Mouse (Mus musculus) hindbrain, postnatal 0 days (tissue): ENCODE data around the gene Arid3b. TPM values are rescaled to one million over a fixed set of nuclear protein-coding genes. Genes with fewer than 3 reads are reported as not detected.
A peak's percentile ranks its signal among the peaks of the same experiment; 100 is the strongest.

ENCODE experiments used
- ATAC-seq: fragments of 200-750 bp; cut with Nextera tagmentation; 2 replicates; pipeline ENCODE4 v1.8.0; 2017; ENCODE audit warnings: mild to moderate bottlenecking, moderate TSS enrichment, moderate library complexity
- DNase-seq: peaks from one replicate; pipeline ENCODE4 v3.0.0-alpha.2; 2015; ENCODE audit warnings: low spot score
- H3K27ac ChIP-seq: fragments of 300-500 bp; sonication (generic); 2 replicates; pipeline ENCODE4 v1.5.1; 2014; ENCODE audit warnings: mild to moderate bottlenecking
- H3K27me3 ChIP-seq: fragments of 300-500 bp; sonication (generic); 2 replicates; pipeline ENCODE4 v1.6.1; 2014; ENCODE audit warnings: low read length, mixed read lengths; ENCODE audit not compliant: insufficient read depth
- H3K36me3 ChIP-seq: fragments of 300-500 bp; sonication (generic); 2 replicates; pipeline ENCODE4 v1.6.1; 2014; ENCODE audit warnings: low read length, mixed read lengths; ENCODE audit not compliant: insufficient read depth
- H3K4me1 ChIP-seq: fragments of 300-500 bp; sonication (generic); 2 replicates; pipeline ENCODE4 v1.6.1; 2014; ENCODE audit warnings: antibody characterized with exemption, low read length, mixed read lengths; ENCODE audit not compliant: insufficient read depth
- H3K4me2 ChIP-seq: fragments of 300-500 bp; sonication (generic); 2 replicates; pipeline ENCODE4 v1.6.1; 2014; ENCODE audit warnings: low read depth, mild to moderate bottlenecking, low read length, moderate library complexity, mixed read lengths
- H3K4me3 ChIP-seq: fragments of 300-500 bp; sonication (generic); 2 replicates; pipeline ENCODE4 v1.5.1; 2014; ENCODE audit warnings: low read length
- H3K9ac ChIP-seq: fragments of 300-500 bp; sonication (generic); replicated peaks from 2 replicates; pipeline ENCODE4 v1.6.1; 2014; ENCODE audit warnings: mild to moderate bottlenecking, low read length, moderate library complexity, mixed read lengths
- H3K9me3 ChIP-seq: fragments of 300-500 bp; sonication (generic); 2 replicates; pipeline ENCODE4 v1.6.1; 2016; ENCODE audit warnings: low read length, mixed read lengths
- CTCF ChIP-seq: IDR thresholded peaks from 2 replicates; pipeline ENCODE4 v1.5.1; 2016; ENCODE audit warnings: antibody characterized with exemption, control low read depth, low read depth
- WGBS: fragments of 180-500 bp; shearing (Covaris S2); extraction: QIAGEN DNeasy Blood & Tissue Kit; methylation state at CpG from one replicate; pipeline ENCODE4 v1.1.7; 2014; 5-methylcytosine and 5-hydroxymethylcytosine counted together
- polyA plus RNA-seq: library from polyadenylated mRNA; unstranded; fragments of >200 nt; fragmentation: Nextera tagmentation; extraction: Ambion mirVana; gene quantifications from 2 replicates; pipeline ENCODE4 v1.2.1, GENCODE M21; 2015
- total RNA-seq: library from RNA; depleted of rRNA; stranded (reverse); fragments of >200 nt; gene quantifications from 2 replicates; pipeline ENCODE4 v1.2.3, GENCODE M21; 2014

Gene Arid3b
- total and polyA plus RNA-seq, 2 experiments from 2014 or later: 4.4 to 7.7 TPM

DNA sequence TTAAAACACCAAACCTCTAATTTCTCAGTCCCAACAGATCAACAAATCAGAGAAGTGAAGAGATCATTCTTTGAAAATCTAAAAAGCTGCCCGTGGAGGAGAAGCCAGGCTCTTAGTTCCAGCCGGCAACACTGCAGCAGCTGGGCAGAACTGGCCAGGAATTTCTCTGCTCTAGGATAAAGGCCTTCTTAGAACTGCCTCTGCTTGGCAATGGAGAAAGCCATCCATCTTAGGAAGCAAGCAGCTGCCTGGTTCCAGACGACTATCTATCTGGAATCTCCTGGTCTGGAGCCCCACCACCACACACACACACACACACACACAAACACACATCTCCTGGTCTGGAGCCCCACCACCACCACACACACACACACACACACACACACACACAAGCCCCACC is 21.7 kb downstream of the Arid3b start:
- no peak overlapping the region for H3K9ac ChIP-seq
- peaks cover 24% of the 10 kb centered on the region; the same call in 1 of the 2 replicates for H3K4me1 ChIP-seq
- H3K9me3 ChIP-seq: no peaks in the 10 kb centered on the region
- DNase-seq (peak; percentile 39), ATAC-seq (peak; percentile 57; the same call in 1 of the 2 replicates)
- 26% methylated on average over 3 of the region's 3 CpGs for WGBS
- TF ChIP-seq CTCF: no peak
- H3K27me3 ChIP-seq: no peaks in the 10 kb centered on the region
- no peak overlapping the region for H3K4me2 ChIP-seq
- no peak overlapping the region for H3K4me3 ChIP-seq
- no peak overlapping the region for H3K27ac ChIP-seq
- no peaks in the 10 kb centered on the region for H3K36me3 ChIP-seq

DNA sequence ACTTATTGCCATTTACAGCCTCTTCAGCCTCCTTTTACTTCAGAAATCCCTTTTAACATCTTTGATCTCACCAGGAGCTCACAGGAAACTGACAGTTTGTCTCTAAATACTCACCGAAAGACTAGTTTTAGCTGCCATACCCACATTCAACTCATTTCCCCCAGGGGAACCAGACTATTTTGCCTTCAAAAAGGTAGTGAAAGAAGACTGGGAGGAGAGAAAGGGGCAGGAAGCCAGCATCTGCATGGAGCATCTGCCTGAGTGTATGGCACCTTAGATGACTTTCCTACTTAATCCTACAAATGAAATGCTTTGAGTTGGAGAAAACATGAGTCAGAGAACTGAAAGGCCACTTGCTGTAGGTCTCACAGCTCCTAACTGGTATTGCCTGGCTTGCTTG is 22.6 kb downstream of the Arid3b start:
- peaks cover 24% of the 10 kb centered on the region; the same call in 1 of the 2 replicates for H3K4me1 ChIP-seq
- no peak overlapping the region for H3K9ac ChIP-seq
- no peak for ATAC-seq
- H3K36me3 ChIP-seq: no peaks in the 10 kb centered on the region
- no peak overlapping the region for H3K27ac ChIP-seq
- WGBS: 40% methylated on average over 1 of the region's 1 CpGs
- H3K9me3 ChIP-seq: no peaks in the 10 kb centered on the region
- no peak for TF ChIP-seq CTCF
- H3K4me2 ChIP-seq: no peak overlapping the region
- no peak for DNase-seq
- no peak overlapping the region for H3K4me3 ChIP-seq
- H3K27me3 ChIP-seq: no peaks in the 10 kb centered on the region

DNA sequence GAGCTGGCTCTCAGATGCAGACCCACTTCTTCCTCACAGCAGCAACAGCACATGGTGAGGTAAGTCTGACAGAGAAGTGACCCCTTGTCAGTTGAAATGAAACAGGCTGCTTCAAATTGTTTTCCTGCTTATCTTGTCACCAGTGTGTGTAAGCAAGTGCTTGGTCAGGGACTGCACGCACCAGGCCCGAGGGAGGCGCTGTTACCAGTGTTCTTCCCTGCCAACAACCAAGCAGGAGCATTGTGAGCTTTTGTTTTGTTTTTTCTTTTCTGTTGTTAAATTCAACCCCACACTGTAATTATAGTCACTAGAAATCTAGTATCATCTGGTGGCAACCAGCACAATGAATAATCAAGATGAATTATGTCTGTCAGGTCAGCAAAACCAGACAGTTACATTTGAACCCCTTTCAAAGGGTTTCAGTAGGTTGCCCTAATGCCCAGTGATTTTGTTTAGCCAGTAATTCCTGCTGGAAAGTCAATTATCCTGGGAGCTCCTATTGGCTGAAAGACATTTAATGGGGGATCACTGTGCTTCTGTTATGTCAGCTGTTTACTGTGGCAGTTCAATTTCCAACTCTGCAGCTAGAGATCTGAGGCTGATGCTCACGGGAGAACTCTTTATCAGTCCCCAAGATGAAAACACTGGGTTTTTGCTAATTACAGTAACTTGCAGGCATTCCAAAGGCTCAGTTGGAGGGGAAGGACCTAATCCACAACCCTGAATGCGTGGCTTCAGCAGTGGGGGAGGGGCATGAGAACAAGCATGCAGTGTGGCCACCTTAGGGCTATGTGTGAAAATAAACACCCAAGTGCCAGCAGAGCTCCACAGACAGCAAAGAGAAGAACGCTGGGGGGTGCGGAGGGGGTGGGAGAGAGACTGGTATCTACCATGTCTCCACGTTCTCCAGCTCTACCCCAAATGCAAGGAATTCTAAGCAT is 24.5 kb downstream of the Arid3b start:
- H3K27me3 ChIP-seq: no peaks in the 10 kb centered on the region
- WGBS: 49% methylated on average over 8 of the region's 8 CpGs
- DNase-seq (peak; percentile 20), ATAC-seq (0 out of 2 replicates have a peak, but pooled peaks have one; percentile 33)
- H3K9me3 ChIP-seq: no peaks in the 10 kb centered on the region
- H3K4me2 ChIP-seq: no peak overlapping the region
- H3K4me1 ChIP-seq: peaks cover 17% of the 10 kb centered on the region; the same call in 1 of the 2 replicates
- H3K4me3 ChIP-seq: no peak overlapping the region
- no peak for TF ChIP-seq CTCF
- no peak overlapping the region for H3K9ac ChIP-seq
- H3K27ac ChIP-seq: no peak overlapping the region
- H3K36me3 ChIP-seq: no peaks in the 10 kb centered on the region

DNA sequence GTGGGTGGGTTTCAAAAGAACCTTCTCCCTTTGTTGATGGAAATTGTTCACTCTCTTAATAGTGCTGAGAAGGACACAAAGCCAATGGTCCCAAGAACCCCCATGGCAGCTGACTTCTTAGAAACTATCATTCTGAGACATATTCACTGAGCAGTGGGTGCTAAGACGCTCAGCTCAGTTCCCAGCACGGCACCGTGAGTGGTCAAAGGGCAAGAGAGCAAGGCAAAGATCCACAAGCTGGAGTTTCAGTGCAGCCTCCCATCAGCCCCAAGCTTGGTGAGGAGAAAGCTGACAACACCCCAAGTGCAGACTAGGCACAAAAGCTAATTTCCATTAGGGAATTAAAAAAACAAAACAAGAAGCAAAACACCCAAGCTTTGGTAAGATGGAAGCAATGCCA is 25.9 kb downstream of the Arid3b start:
- WGBS: 77% methylated on average over 3 of the region's 3 CpGs
- no peak for TF ChIP-seq CTCF
- no peak for ATAC-seq

DNA sequence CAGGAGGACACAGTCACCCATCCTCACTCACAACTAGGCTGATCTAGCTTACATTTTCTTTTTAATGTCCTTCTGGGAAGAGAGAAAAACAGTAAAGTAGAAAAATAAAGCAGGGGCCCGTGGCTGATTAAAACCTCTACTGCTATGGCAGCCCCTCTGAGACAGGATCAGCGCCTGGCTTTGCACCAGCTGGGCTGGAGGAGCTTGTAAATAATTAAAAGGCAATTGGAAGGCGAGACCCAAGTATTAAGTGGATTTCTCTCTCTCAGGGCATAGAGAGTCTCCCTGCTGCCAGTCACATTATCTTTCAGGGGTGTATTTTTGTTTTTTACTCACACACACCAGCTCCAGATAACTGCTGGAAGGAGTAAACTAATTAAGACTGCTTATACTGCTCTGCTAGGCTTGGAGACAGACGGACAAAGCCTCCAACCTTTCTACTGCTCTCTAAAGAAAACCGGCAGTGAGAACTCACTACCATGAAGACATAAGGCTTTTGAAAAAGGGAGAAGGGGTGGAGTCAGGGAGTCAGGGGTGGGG is 27.8 kb downstream of the Arid3b start:
- Histone ChIP-seq H3K4me3 (no peak overlapping the region), H3K4me2 (no peak overlapping the region), H3K9me3 (no peaks in the 10 kb centered on the region), H3K27ac (no peak overlapping the region), H3K36me3 (no peaks in the 10 kb centered on the region), H3K9ac (no peak overlapping the region), H3K27me3 (no peaks in the 10 kb centered on the region), H3K4me1 (peaks cover 9% of the 10 kb centered on the region; the same call in 1 of the 2 replicates)
- TF ChIP-seq CTCF: no peak
- no peak for ATAC-seq
- DNase-seq: peak; percentile 27
- WGBS: 25% methylated on average over 5 of the region's 5 CpGs

More for the DNA sequence above, 25.9 kb downstream of the Arid3b start:
- H3K4me1 ChIP-seq: peaks cover 17% of the 10 kb centered on the region; the same call in 1 of the 2 replicates
- no peaks in the 10 kb centered on the region for H3K9me3 ChIP-seq
- no peak for DNase-seq
- no peak overlapping the region for H3K27ac ChIP-seq
- no peak overlapping the region for H3K9ac ChIP-seq
- no peak overlapping the region for H3K4me2 ChIP-seq
- H3K4me3 ChIP-seq: no peak overlapping the region
- no peaks in the 10 kb centered on the region for H3K36me3 ChIP-seq
- no peaks in the 10 kb centered on the region for H3K27me3 ChIP-seq

DNA sequence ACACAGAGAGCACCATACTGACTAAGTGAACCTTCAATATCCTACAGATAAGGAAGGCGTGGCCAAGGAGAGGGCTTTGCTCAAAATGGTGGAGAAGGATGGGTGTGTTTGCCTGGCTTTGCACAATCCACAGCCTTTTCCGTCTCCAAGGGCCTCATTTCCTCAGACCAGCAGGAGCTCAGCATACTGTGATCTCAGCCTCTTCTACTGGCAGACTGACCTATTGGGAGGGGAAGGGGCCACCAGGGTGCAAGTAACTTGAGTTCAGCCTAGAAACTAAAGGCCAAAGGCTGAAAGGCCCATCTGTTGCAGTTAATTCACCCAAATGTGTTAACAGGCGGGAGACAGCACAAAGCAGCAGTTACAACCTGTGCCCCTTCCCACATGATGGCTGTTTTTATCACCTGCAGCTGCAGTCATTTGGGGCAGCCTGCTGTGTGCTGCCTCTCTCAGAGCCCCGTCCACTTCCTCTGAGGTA is 29.4 kb downstream of the Arid3b start:
- Histone ChIP-seq H3K4me1 (no peaks in the 10 kb centered on the region), H3K9ac (no peak overlapping the region), H3K27me3 (no peaks in the 10 kb centered on the region), H3K9me3 (no peaks in the 10 kb centered on the region), H3K36me3 (no peaks in the 10 kb centered on the region), H3K4me3 (no peak overlapping the region), H3K4me2 (no peak overlapping the region), H3K27ac (no peak overlapping the region)
- ATAC-seq (no peak), DNase-seq (no peak)
- 56% methylated on average over 4 of the region's 4 CpGs for WGBS
- no peak for TF ChIP-seq CTCF
